Mouse (Mus musculus) hindbrain, embryonic 13.5 days (tissue): ENCODE measurements at regions not wholly inside any gene's neighbourhood (a gene's known extent, or its start where the extent isn't known, plus 50 kb on each side); places are given as distances from the start of the nearest gene placed in this dataset.

ENCODE experiments used
- ATAC-seq: fragments of 200-750 bp; cut with Nextera tagmentation; 2 replicates; pipeline ENCODE4 v1.8.0; 2017; ENCODE audit warnings: moderate TSS enrichment; ENCODE audit not compliant: low FRiP score
- H3K27ac ChIP-seq: fragments of 300-500 bp; sonication (generic); 2 replicates; pipeline ENCODE4 v1.5.1; 2015; ENCODE audit warnings: inconsistent platforms, mild to moderate bottlenecking, moderate library complexity
- H3K27me3 ChIP-seq: fragments of 300-500 bp; sonication (generic); 2 replicates; pipeline ENCODE4 v1.6.1; 2015; ENCODE audit warnings: mild to moderate bottlenecking, inconsistent platforms
- H3K36me3 ChIP-seq: fragments of 300-500 bp; sonication (generic); 2 replicates; pipeline ENCODE4 v1.6.1; 2015; ENCODE audit warnings: mild to moderate bottlenecking, inconsistent platforms
- H3K4me1 ChIP-seq: fragments of 300-500 bp; sonication (generic); replicated peaks from 2 replicates; pipeline ENCODE4 v1.6.1; 2015; ENCODE audit warnings: inconsistent platforms
- H3K4me2 ChIP-seq: fragments of 300-500 bp; sonication (generic); 2 replicates; pipeline ENCODE4 v1.6.1; 2015; ENCODE audit warnings: inconsistent platforms, mild to moderate bottlenecking, moderate library complexity
- H3K4me3 ChIP-seq: fragments of 300-500 bp; sonication (generic); 2 replicates; pipeline ENCODE4 v1.5.1; 2015; ENCODE audit warnings: mild to moderate bottlenecking, inconsistent platforms
- H3K9ac ChIP-seq: fragments of 300-500 bp; sonication (generic); 2 replicates; pipeline ENCODE4 v1.6.1; 2015; ENCODE audit warnings: mild to moderate bottlenecking, inconsistent platforms
- H3K9me3 ChIP-seq: fragments of 300-500 bp; sonication (generic); 2 replicates; pipeline ENCODE4 v1.6.1; 2016; ENCODE audit warnings: inconsistent platforms
- WGBS: fragments of 180-500 bp; shearing (Covaris S2); methylation state at CpG from one replicate; pipeline ENCODE4 v1.1.7; 2015; 5-methylcytosine and 5-hydroxymethylcytosine counted together

- no peak overlapping the region for H3K4me3 ChIP-seq
- 86% methylated on average over 7 of the region's 7 CpGs for WGBS
- peaks cover 4% of the 10 kb centered on the region; the same call in 1 of the 2 replicates for H3K4me1 ChIP-seq
- H3K9ac ChIP-seq, result no peak overlapping the region
- H3K36me3 ChIP-seq, result no peaks in the 10 kb centered on the region
- no peak for ATAC-seq
- H3K9me3 ChIP-seq, result peaks cover 4% of the 10 kb centered on the region; the same call in 1 of the 2 replicates
- H3K27ac ChIP-seq, result no peak overlapping the region
- no peaks in the 10 kb centered on the region for H3K27me3 ChIP-seq
- H3K4me2 ChIP-seq, result no peak overlapping the region
Observed at GRCm38 (mm10) chr6:135433753-135434152, 71.4 kb downstream of the Emp1 start.

GRCm38 (mm10) chr6:135436315-135436714 lies 74.0 kb downstream of the Emp1 start:
- H3K27ac ChIP-seq, result no peak overlapping the region
- H3K9ac ChIP-seq, result no peak overlapping the region
- H3K27me3 ChIP-seq, result no peaks in the 10 kb centered on the region
- peaks cover 4% of the 10 kb centered on the region for H3K4me1 ChIP-seq
- H3K4me2 ChIP-seq, result no peak overlapping the region
- H3K9me3 ChIP-seq, result peaks cover 9% of the 10 kb centered on the region
- H3K4me3 ChIP-seq, result no peak overlapping the region
- H3K36me3 ChIP-seq, result no peaks in the 10 kb centered on the region
- 93% methylated on average over 4 of the region's 4 CpGs for WGBS
- ATAC-seq, result no peak

GRCm38 (mm10) chr6:135438271-135438670 lies 75.9 kb downstream of the Emp1 start:
- H3K4me3 ChIP-seq, result no peak overlapping the region
- no peaks in the 10 kb centered on the region for H3K36me3 ChIP-seq
- H3K9ac ChIP-seq, result no peak overlapping the region
- H3K9me3 ChIP-seq, result peaks cover 9% of the 10 kb centered on the region
- H3K4me2 ChIP-seq, result no peak overlapping the region
- no peak overlapping the region for H3K27ac ChIP-seq
- WGBS, result 94% methylated on average over 3 of the region's 3 CpGs
- no peak for ATAC-seq
- no peaks in the 10 kb centered on the region; the same call in 1 of the 2 replicates for H3K27me3 ChIP-seq
- H3K4me1 ChIP-seq, result peaks cover 10% of the 10 kb centered on the region

GRCm38 (mm10) chr6:135441126-135441871 lies 79.0 kb downstream of the Emp1 start:
- Histone ChIP-seq H3K36me3 (no peaks in the 10 kb centered on the region), H3K9me3 (peaks cover 9% of the 10 kb centered on the region), H3K4me3 (no peak overlapping the region), H3K4me1 (peaks cover 18% of the 10 kb centered on the region), H3K9ac (no peak overlapping the region), H3K27ac (peak overlapping the region; percentile 62), H3K4me2 (0 out of 2 replicates have a peak overlapping the region, but pooled peaks have one; percentile 13), H3K27me3 (no peaks in the 10 kb centered on the region; the same call in 1 of the 2 replicates)
- WGBS, result 52% methylated on average over 11 of the region's 11 CpGs
- ATAC-seq, result peak; percentile 26; the same call in 1 of the 2 replicates

- WGBS, result 4% methylated on average over 11 of the region's 11 CpGs
- Histone ChIP-seq H3K9me3 (no peaks in the 10 kb centered on the region; the same call in 1 of the 2 replicates), H3K4me1 (peaks cover 18% of the 10 kb centered on the region), H3K27ac (peak overlapping the region; percentile 81), H3K9ac (peak overlapping the region; percentile 62; the same call in 1 of the 2 replicates), H3K27me3 (no peaks in the 10 kb centered on the region; the same call in 1 of the 2 replicates), H3K36me3 (no peaks in the 10 kb centered on the region), H3K4me2 (peak overlapping the region; percentile 45), H3K4me3 (peak overlapping the region; percentile 14; the same call in 1 of the 2 replicates)
- ATAC-seq, result peak; percentile 94
Observed at GRCm38 (mm10) chr6:135444661-135445060, 82.3 kb downstream of the Emp1 start.

- Histone ChIP-seq H3K4me1 (peaks cover 18% of the 10 kb centered on the region), H3K9me3 (no peaks in the 10 kb centered on the region), H3K27me3 (no peaks in the 10 kb centered on the region; the same call in 1 of the 2 replicates), H3K4me3 (peak overlapping the region; percentile 14; the same call in 1 of the 2 replicates), H3K4me2 (peak overlapping the region; percentile 45), H3K9ac (peak overlapping the region; percentile 62; the same call in 1 of the 2 replicates), H3K36me3 (no peaks in the 10 kb centered on the region), H3K27ac (peak overlapping the region; percentile 81)
- ATAC-seq, result peak; percentile 53; the same call in 1 of the 2 replicates
- 32% methylated on average over 8 of the region's 8 CpGs for WGBS
Observed at GRCm38 (mm10) chr6:135445070-135445469, 82.7 kb downstream of the Emp1 start.

GRCm38 (mm10) chr6:135447801-135448200 lies 85.5 kb downstream of the Emp1 start:
- H3K4me1 ChIP-seq, result peaks cover 8% of the 10 kb centered on the region
- no peak overlapping the region for H3K9ac ChIP-seq
- H3K4me3 ChIP-seq, result no peak overlapping the region
- no peaks in the 10 kb centered on the region; the same call in 1 of the 2 replicates for H3K27me3 ChIP-seq
- no peaks in the 10 kb centered on the region for H3K9me3 ChIP-seq
- ATAC-seq, result no peak
- 90% methylated on average over 2 of the region's 2 CpGs for WGBS
- no peaks in the 10 kb centered on the region for H3K36me3 ChIP-seq
- H3K4me2 ChIP-seq, result no peak overlapping the region
- H3K27ac ChIP-seq, result no peak overlapping the region

- H3K4me2 ChIP-seq, result no peak overlapping the region
- H3K9me3 ChIP-seq, result no peaks in the 10 kb centered on the region
- H3K9ac ChIP-seq, result no peak overlapping the region
- no peak for ATAC-seq
- peaks cover 8% of the 10 kb centered on the region for H3K4me1 ChIP-seq
- 80% methylated on average over 5 of the region's 5 CpGs for WGBS
- no peak overlapping the region for H3K27ac ChIP-seq
- no peaks in the 10 kb centered on the region for H3K36me3 ChIP-seq
- no peak overlapping the region for H3K4me3 ChIP-seq
- H3K27me3 ChIP-seq, result no peaks in the 10 kb centered on the region
Observed at GRCm38 (mm10) chr6:135449228-135449627, 86.9 kb downstream of the Emp1 start.

- H3K36me3 ChIP-seq, result no peaks in the 10 kb centered on the region
- no peak overlapping the region for H3K4me2 ChIP-seq
- H3K27ac ChIP-seq, result no peak overlapping the region
- H3K4me1 ChIP-seq, result no peaks in the 10 kb centered on the region
- no peaks in the 10 kb centered on the region for H3K9me3 ChIP-seq
- no peak overlapping the region for H3K9ac ChIP-seq
- no peaks in the 10 kb centered on the region for H3K27me3 ChIP-seq
- no peak for ATAC-seq
- H3K4me3 ChIP-seq, result no peak overlapping the region
- 88% methylated on average over 7 of the region's 7 CpGs for WGBS
Observed at GRCm38 (mm10) chr6:135450573-135450972, 88.2 kb downstream of the Emp1 start.

GRCm38 (mm10) chr6:135451165-135451797 lies 88.9 kb downstream of the Emp1 start:
- H3K4me2 ChIP-seq, result no peak overlapping the region
- no peaks in the 10 kb centered on the region for H3K36me3 ChIP-seq
- no peaks in the 10 kb centered on the region for H3K27me3 ChIP-seq
- no peak overlapping the region for H3K27ac ChIP-seq
- H3K9me3 ChIP-seq, result no peaks in the 10 kb centered on the region
- ATAC-seq, result no peak
- no peak overlapping the region for H3K9ac ChIP-seq
- no peaks in the 10 kb centered on the region for H3K4me1 ChIP-seq
- WGBS, result 94% methylated on average over 8 of the region's 8 CpGs
- no peak overlapping the region for H3K4me3 ChIP-seq

GRCm38 (mm10) chr6:135453041-135453440 lies 90.7 kb downstream of the Emp1 start:
- ATAC-seq, result no peak
- H3K9me3 ChIP-seq, result no peaks in the 10 kb centered on the region
- H3K36me3 ChIP-seq, result no peaks in the 10 kb centered on the region
- no peaks in the 10 kb centered on the region for H3K4me1 ChIP-seq
- 89% methylated on average over 3 of the region's 3 CpGs for WGBS
- no peak overlapping the region for H3K4me2 ChIP-seq
- H3K4me3 ChIP-seq, result no peak overlapping the region
- H3K27ac ChIP-seq, result no peak overlapping the region
- H3K9ac ChIP-seq, result no peak overlapping the region
- no peaks in the 10 kb centered on the region for H3K27me3 ChIP-seq

- no peak overlapping the region for H3K4me3 ChIP-seq
- 55% methylated on average over 6 of the region's 6 CpGs for WGBS
- no peaks in the 10 kb centered on the region for H3K9me3 ChIP-seq
- no peak overlapping the region for H3K4me2 ChIP-seq
- no peak overlapping the region for H3K9ac ChIP-seq
- no peak for ATAC-seq
- no peaks in the 10 kb centered on the region for H3K27me3 ChIP-seq
- no peak overlapping the region for H3K27ac ChIP-seq
- no peaks in the 10 kb centered on the region for H3K36me3 ChIP-seq
- no peaks in the 10 kb centered on the region for H3K4me1 ChIP-seq
Observed at GRCm38 (mm10) chr6:135472495-135472894, 110.2 kb downstream of the Emp1 start.
